Mouse (Mus musculus): Measurements from ENCODE around the gene Best1. TPM values are rescaled to one million over a fixed set of nuclear protein-coding genes. Genes with fewer than 3 reads are reported as not detected.

Gene Best1
- polyA plus RNA-seq, 1 experiment from 2014 or later: 1.2 TPM

DNA sequence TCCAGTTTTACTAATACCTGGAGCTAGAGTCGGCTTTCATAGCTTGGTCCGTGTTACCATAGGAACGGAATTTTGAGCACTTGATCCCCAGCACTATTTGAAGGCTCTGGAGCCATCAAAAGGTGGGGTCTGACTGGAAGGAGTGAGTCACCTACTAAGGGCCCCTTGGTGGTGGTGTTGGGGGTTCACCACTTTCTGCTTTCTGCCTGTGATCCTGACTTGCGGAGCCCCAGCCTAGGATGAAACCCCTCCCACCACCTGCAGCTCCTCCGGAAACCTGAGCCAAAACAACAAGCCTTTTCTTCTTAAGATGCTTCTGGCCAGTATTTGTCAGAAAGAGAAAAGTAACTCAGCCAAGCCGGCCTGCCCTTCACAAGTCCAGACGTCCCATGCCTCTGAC lies 61.6 kb downstream of the Best1 start:
- Histone ChIP-seq H3K27ac (replicated peaks) (no peak overlapping the region), H3K9ac (no peak overlapping the region), H3K36me3 (no peaks in the 10 kb centered on the region), H3K4me1 (peaks cover 18% of the 10 kb centered on the region; the same call in 1 of the 2 replicates), H3K4me3 (replicated peaks) (no peak overlapping the region), H3K9me3 (replicated peaks) (no peaks in the 10 kb centered on the region), H3K27me3 (no peaks in the 10 kb centered on the region), H3K4me2 (replicated peaks) (no peak overlapping the region)
- 39% methylated on average over 7 of the region's 7 CpGs for WGBS
- ATAC-seq (ENCODE audit: insufficient number of reproducible peaks, low FRiP score, low TSS enrichment, low read depth): no peak

DNA sequence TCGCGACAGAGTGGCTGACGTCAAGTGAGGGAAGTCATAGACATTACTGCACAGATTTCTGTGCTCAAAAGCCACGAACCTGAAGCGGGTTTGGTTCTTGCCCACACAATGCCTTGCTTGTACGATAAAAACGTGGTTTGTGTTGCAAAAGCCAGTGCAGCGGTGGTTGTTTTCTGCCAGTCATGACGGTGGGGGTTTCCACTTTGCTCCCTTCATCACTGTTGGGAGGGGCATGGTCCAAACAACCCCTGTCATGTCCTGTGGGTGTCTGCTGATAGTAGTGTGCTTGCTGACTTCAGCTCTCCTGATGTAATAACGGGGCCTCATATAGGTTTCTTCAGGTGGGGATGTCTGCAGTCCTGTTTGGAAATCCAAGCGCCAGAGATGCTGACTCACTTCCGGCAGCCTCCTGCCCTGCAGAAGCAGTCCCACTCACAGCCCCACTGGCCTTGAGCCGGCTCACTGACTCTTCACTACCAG lies 62.6 kb downstream of the Best1 start:
- H3K4me2 ChIP-seq (replicated peaks): no peak overlapping the region
- H3K27me3 ChIP-seq: no peaks in the 10 kb centered on the region
- no peak overlapping the region for H3K9ac ChIP-seq
- no peak overlapping the region for H3K27ac ChIP-seq (replicated peaks)
- no peaks in the 10 kb centered on the region for H3K9me3 ChIP-seq (replicated peaks)
- no peak for ATAC-seq (ENCODE audit: insufficient number of reproducible peaks, low FRiP score, low TSS enrichment, low read depth)
- H3K4me1 ChIP-seq: peaks cover 18% of the 10 kb centered on the region; the same call in 1 of the 2 replicates
- no peak overlapping the region for H3K4me3 ChIP-seq (replicated peaks)
- 57% methylated on average over 13 of the region's 13 CpGs for WGBS
- no peaks in the 10 kb centered on the region for H3K36me3 ChIP-seq

DNA sequence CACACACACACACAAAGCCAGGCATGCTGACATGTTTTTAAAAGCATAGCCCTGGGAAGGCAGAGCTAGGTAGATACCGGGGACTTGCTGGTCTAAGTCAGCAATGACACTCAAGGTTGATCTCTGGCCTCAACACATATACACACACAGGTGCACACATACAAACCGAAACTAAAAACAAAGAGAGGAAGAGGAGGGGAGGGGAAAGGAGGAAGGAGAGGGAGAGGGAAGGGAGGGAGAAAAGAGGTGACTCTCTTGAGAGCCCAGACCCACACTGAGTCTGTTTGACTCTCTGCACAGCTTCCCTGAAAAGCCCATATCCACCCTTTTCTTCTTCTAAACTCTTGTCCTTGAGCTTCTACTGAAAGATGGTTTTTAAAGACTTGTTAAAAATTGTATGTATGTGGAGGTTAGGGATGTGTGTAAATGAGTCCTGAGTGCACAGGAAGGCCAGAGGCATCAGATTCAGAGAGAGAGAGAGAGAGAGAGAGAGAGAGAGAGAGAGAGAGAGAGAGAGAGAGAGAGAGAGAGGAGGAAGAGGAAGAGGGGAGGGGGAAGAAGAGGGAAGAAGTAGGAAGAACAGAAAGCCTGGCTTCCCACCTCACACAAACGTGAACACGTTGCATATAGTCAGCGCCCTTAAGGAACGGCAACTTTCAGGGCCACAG lies 63.1 kb downstream of the Best1 start:
- no peak for ATAC-seq (ENCODE audit: insufficient number of reproducible peaks, low FRiP score, low TSS enrichment, low read depth)
- 66% methylated on average over 6 of the region's 6 CpGs for WGBS
- Histone ChIP-seq H3K4me3 (replicated peaks) (no peak overlapping the region), H3K27me3 (no peaks in the 10 kb centered on the region), H3K9ac (no peak overlapping the region), H3K27ac (replicated peaks) (no peak overlapping the region), H3K4me1 (peaks cover 16% of the 10 kb centered on the region; the same call in 1 of the 2 replicates), H3K4me2 (replicated peaks) (no peak overlapping the region), H3K9me3 (replicated peaks) (no peaks in the 10 kb centered on the region), H3K36me3 (no peaks in the 10 kb centered on the region)

DNA sequence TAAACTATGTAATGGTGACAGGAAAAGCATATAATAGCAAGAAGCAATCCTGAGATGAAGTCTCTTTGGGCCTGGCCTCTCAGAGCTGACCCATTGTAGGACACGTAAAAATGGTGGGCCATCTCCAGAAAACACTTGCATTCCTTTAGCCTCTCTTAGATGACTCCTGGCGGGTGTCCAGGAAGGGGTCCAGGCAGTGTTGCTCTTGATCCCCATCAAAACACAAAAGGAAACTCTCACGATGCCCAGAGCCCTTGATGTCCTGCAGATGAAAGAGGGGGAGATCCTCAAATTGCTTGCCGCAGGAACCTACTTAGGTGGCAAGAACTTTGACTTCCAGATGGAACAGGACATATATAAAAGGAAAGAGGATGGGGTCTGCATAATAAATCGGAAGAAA lies 64.0 kb downstream of the Best1 start:
- no peak for ATAC-seq (ENCODE audit: insufficient number of reproducible peaks, low FRiP score, low TSS enrichment, low read depth)
- H3K27ac ChIP-seq (replicated peaks): no peak overlapping the region
- no peak overlapping the region for H3K4me2 ChIP-seq (replicated peaks)
- H3K4me3 ChIP-seq (replicated peaks): no peak overlapping the region
- no peaks in the 10 kb centered on the region for H3K27me3 ChIP-seq
- no peaks in the 10 kb centered on the region for H3K36me3 ChIP-seq
- WGBS: 65% methylated on average over 5 of the region's 5 CpGs
- H3K4me1 ChIP-seq: peaks cover 8% of the 10 kb centered on the region; the same call in 1 of the 2 replicates
- no peak overlapping the region for H3K9ac ChIP-seq
- H3K9me3 ChIP-seq (replicated peaks): no peaks in the 10 kb centered on the region

DNA sequence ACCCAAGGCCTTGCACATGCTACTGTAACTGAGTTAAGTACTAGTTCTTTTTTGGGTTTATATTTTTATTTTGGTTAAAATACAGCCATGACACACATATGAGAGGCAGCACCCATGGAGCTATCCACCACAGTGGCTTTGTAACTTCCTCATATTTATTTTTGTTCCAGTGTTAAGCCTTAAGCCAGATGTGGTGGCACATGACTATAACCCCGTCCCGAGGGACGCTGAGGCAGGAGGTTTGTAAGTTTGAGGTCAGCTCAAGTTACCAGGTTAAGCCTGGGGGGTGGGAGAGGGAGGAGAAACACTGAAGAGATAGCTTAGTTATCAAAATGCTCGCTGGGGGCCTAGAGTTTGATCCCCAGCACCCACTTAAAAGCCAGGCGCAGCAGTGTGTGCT lies 64.9 kb downstream of the Best1 start:
- H3K4me1 ChIP-seq: 0 out of 2 replicates have a peak, but pooled peaks cover 5% of the 10 kb centered on the region
- no peak overlapping the region for H3K27ac ChIP-seq (replicated peaks)
- no peaks in the 10 kb centered on the region for H3K36me3 ChIP-seq
- 49% methylated on average over 5 of the region's 5 CpGs for WGBS
- ATAC-seq (ENCODE audit: insufficient number of reproducible peaks, low FRiP score, low TSS enrichment, low read depth): no peak
- H3K4me2 ChIP-seq (replicated peaks): no peak overlapping the region
- no peak overlapping the region for H3K9ac ChIP-seq
- H3K4me3 ChIP-seq (replicated peaks): no peak overlapping the region
- H3K27me3 ChIP-seq: no peaks in the 10 kb centered on the region
- no peaks in the 10 kb centered on the region for H3K9me3 ChIP-seq (replicated peaks)

Other genes starting within 250 kb of the Best1 start
- not detected in 2 replicates for gene Scgb2a2, start 154.1 kb downstream of the Best1 start, polyA plus RNA-seq (2015; fragmentation: Nextera tagmentation; extraction: Ambion mirVana)
- gene Incenp, start 102.1 kb downstream of the Best1 start, polyA plus RNA-seq (2015; fragmentation: Nextera tagmentation; extraction: Ambion mirVana): 90.9 and 97.2 TPM in 2 replicates
- gene Fth1, start 21.0 kb downstream of the Best1 start, polyA plus RNA-seq (2015; fragmentation: Nextera tagmentation; extraction: Ambion mirVana): 1,601 and 1,694 TPM in 2 replicates
- 45.8 and 46.1 TPM in 2 replicates for gene Rab3il1, start within 50 bp of the Best1 start, polyA plus RNA-seq (2015; fragmentation: Nextera tagmentation; extraction: Ambion mirVana)
- gene Fads3, start 39.9 kb upstream of the Best1 start, polyA plus RNA-seq (2015; fragmentation: Nextera tagmentation; extraction: Ambion mirVana): 16.4 and 17.3 TPM in 2 replicates
- 59.4 and 61.3 TPM in 2 replicates for gene Fads2, start 100.1 kb upstream of the Best1 start, polyA plus RNA-seq (2015; fragmentation: Nextera tagmentation; extraction: Ambion mirVana)
- 77.6 and 78.2 TPM in 2 replicates for gene Fads1, start 181.3 kb upstream of the Best1 start, polyA plus RNA-seq (2015; fragmentation: Nextera tagmentation; extraction: Ambion mirVana)
- 449 and 454 TPM in 2 replicates for gene Tmem258, start 202.4 kb upstream of the Best1 start, polyA plus RNA-seq (2015; fragmentation: Nextera tagmentation; extraction: Ambion mirVana)
- 62.2 and 65.8 TPM in 2 replicates for gene Fen1, start 202.5 kb upstream of the Best1 start, polyA plus RNA-seq (2015; fragmentation: Nextera tagmentation; extraction: Ambion mirVana)
- 0.41 and 0.65 TPM in 2 replicates for gene Myrf, start 239.1 kb upstream of the Best1 start, polyA plus RNA-seq (2015; fragmentation: Nextera tagmentation; extraction: Ambion mirVana)